Mouse (Mus musculus): Measurements from ENCODE around the gene Ndufa6. TPM values are rescaled to one million over a fixed set of nuclear protein-coding genes. Genes with fewer than 3 reads are reported as not detected.
"Not testable (repeated sequence)": the region's sequence is repeated elsewhere in the genome, so short reads cannot be mapped to it uniquely, and the experiment has no call there.

Ndufa6 gene
- total RNA-seq, 2 experiments from 2014 or later: 198 to 199 TPM

GRCm38 (mm10) chr15:82372991-82373390 lies 18.9 kb upstream of the Ndufa6 start:
- DNase-seq (ENCODE audit: low spot score in 2 of 2): no peak
- intact Hi-C loops (cut with DNase I): no loop called here

DNA sequence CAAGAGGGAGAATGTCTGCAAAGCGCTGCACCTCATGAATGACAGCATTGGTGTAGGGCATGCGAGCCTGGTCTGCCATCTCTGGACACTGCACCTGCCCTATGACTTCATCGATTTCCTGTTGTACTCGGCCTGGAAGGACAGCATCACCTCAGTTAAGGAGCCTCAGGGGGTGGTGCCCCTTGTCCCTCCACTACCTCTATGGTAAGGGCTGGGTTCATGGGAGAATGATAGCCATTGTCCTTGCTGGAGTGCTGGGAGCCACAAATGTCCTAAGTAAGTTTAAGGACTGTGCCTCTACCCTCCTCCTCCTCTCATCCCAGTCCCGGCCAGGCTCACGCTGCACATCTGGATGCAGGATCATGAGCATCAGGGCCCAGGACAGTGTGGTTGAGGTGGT lies 18.3 kb upstream of the Ndufa6 start:
- intact Hi-C loops (cut with DNase I): no loop called here
- no peak for DNase-seq (ENCODE audit: low spot score in 2 of 2)

DNA sequence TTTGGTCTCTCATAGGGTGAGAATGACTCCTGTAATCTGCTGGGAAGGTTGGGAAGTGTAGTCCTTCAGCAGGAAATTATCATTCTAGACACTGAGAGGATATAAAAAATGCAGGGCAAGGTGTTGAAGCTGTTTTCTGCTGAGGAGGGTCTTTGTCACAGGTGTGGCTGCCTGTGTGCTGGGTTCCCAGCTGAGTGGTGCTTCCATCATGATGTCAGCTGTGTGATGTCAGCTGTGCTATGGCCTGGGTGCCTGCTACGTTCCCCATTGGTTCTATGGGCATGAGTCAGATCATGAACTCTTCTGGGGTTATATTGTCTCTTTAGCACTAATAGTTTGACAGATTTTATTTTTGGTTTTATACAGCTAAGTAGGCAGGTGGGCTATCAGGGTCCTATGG lies 14.7 kb upstream of the Ndufa6 start:
- intact Hi-C loops (cut with DNase I): no loop called here
- DNase-seq (ENCODE audit: low spot score in 2 of 2): no peak

GRCm38 (mm10) chr15:82368146-82368545 lies 14.0 kb upstream of the Ndufa6 start:
- intact Hi-C loops (cut with DNase I): no loop called here
- DNase-seq (ENCODE audit: low spot score in 2 of 2): no peak

GRCm38 (mm10) chr15:82364561-82364960 lies 10.4 kb upstream of the Ndufa6 start:
- intact Hi-C loops (cut with DNase I): not testable (repeated sequence)

GRCm38 (mm10) chr15:82363801-82364200 lies 9.7 kb upstream of the Ndufa6 start:
- intact Hi-C loops (cut with DNase I); DNase-seq (ENCODE audit: low spot score in 2 of 2): not testable (repeated sequence)

More at GRCm38 (mm10) chr15:82364561-82364960, 10.4 kb upstream of the Ndufa6 start:
- not testable (repeated sequence) for DNase-seq (ENCODE audit: low spot score in 2 of 2)

DNA sequence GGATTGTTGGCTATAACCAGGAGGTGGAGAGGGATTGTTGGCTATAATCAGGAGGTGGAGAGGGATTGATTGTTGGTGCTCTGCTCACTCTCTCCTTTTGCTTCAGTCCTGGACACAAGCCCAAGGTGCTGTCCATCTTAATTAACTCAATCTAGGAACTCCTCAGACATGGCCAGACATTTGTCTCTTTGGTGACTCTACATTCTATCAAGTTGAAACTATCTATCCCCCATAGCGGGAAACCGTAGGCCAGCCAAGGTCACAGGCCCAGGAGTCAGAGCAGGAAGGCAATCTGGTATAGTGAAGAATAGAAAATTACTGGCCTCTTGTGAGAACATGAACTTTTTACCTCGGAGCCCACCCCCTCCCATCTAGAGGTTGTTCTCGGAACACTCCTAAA lies 8.1 kb upstream of the Ndufa6 start:
- intact Hi-C loops (cut with DNase I): no loop called here

GRCm38 (mm10) chr15:82361459-82362018 lies 7.4 kb upstream of the Ndufa6 start:
- intact Hi-C loops (cut with DNase I): no loop called here

More for the DNA sequence above, 8.1 kb upstream of the Ndufa6 start:
- DNase-seq (ENCODE audit: low spot score in 2 of 2): no peak

DNA sequence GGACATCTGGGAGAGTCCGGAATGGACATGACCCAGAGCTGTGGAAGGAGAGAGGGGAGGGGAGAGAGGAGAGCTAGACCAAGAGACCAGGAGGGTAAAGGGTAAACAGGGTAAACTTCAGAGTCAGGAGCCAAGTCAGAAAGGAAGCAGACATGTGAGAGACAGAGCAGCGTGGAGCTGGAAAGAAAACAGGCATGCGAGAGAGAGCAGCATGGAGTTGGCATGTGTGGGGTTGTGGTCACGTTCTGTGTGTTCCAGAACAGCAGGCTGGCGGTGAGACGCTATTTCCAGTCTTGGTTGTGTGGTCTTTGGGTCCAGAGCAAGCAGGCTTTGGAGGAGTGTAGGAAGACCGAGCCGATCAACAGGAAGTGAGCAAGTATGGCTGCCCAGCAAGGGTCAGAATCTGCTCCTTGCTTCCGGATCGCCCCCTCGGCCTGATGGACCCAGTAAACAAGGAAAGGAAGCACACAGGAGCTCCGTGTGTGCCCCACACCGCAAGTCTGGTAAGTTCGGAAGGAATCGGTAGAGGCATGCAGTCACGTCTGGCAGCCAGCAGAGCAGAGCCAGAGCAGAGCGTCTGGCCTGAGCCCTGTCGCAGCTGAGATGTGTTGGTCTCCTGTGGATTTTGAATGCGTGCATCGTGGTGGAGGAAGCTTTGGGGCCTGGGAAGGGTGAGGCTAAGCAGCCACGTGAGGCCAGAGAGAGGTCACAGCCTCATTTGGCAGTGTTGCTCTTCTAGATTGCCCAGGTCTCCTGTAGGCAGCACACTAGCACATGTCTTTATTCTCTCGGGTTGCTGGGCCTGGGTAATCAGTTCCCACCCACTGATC lies 4.5 kb upstream of the Ndufa6 start:
- DNase-seq (ENCODE audit: low spot score in 2 of 2): no peak
- intact Hi-C loops (cut with DNase I): no loop called here

More at GRCm38 (mm10) chr15:82361459-82362018, 7.4 kb upstream of the Ndufa6 start:
- DNase-seq (ENCODE audit: low spot score in 2 of 2): no peak

DNA sequence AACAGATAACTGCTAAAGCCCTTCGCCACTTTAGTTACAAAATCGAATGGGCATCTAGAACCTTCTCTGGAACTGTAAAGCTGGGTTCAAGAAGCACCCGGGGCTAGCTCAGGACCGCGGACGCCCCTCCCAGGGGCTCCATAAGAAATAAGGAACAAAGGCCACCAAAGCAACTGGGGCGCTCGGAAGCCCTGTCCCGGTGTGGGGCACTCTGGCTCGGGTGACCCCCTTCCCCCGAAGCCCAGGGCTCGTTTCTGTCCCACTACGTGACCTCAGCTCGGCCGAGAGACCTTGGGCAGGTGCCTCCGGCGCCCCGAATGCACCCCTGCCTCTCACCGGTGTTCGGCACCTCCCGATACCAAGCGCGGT lies 393 bp downstream of the Ndufa6 start:
- intact Hi-C loops (cut with DNase I): loop anchor here (1.0 kb wide), 1 partner anchor 64 kb away; no protein-coding TSS in a partner anchor
- DNase-seq (ENCODE audit: low spot score in 2 of 2): no peak

DNA sequence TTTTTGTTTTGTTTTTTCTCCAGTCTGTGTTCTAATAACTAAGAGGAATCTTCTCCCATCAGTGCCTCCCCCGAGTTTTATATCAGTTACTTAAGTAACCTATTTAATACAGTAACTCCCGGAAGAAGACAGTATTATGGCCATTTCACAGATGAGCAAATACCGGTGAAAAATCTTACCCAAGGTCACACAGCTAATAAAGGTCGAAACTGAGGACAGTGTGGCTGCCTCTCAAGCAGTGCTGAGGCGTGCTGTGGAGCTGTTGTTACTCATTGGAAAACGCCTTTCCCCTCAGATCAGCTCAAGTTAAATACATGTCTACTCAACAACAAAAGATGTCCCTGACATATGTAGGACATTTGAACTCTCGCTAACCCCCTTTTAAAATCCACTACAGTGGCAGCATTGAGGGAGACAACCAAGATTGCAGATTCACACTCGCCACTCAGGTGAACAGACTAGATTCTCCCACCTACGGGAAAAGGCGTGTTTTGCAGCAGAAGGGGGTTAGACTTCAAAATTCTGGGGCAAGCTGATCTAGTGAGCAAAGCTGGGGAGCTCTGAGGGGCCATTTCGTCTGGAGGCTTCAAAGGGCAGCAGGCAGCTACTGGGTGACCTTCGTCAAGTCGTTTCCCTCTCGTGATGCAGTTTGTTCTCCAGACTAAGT lies 911 bp downstream of the Ndufa6 start:
- intact Hi-C loops (cut with DNase I): no loop called here

DNA sequence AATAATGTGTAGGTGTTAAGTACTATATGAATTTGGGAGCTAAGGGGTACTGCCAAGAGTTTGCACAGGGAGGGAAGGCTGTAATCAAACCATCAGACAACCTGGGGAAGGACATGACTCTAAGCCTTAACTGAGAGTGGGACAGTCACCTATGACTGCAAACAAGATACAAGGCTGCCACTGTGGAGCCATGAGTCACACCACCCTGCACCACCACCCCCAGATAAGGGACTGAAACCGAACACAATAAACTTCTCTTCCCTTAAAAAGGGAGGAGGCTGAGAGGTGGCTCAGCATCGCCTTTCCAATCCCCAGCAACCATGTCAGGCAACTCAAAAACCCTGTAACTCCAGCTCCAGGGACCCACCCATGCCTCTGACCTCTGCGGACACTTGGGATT lies 2.6 kb downstream of the Ndufa6 start:
- intact Hi-C loops (cut with DNase I): no loop called here
- DNase-seq (ENCODE audit: low spot score in 2 of 2): no peak

More for the DNA sequence above, 911 bp downstream of the Ndufa6 start:
- DNase-seq (ENCODE audit: low spot score in 2 of 2): no peak

- no peak for DNase-seq (ENCODE audit: low spot score in 2 of 2)
- intact Hi-C loops (cut with DNase I): no loop called here
Observed at GRCm38 (mm10) chr15:82350349-82350748, 3.8 kb downstream of the Ndufa6 start.

- DNase-seq (ENCODE audit: low spot score in 2 of 2): no peak
- intact Hi-C loops (cut with DNase I): no loop called here
Observed at GRCm38 (mm10) chr15:82348999-82349341, 5.2 kb downstream of the Ndufa6 start.

DNA sequence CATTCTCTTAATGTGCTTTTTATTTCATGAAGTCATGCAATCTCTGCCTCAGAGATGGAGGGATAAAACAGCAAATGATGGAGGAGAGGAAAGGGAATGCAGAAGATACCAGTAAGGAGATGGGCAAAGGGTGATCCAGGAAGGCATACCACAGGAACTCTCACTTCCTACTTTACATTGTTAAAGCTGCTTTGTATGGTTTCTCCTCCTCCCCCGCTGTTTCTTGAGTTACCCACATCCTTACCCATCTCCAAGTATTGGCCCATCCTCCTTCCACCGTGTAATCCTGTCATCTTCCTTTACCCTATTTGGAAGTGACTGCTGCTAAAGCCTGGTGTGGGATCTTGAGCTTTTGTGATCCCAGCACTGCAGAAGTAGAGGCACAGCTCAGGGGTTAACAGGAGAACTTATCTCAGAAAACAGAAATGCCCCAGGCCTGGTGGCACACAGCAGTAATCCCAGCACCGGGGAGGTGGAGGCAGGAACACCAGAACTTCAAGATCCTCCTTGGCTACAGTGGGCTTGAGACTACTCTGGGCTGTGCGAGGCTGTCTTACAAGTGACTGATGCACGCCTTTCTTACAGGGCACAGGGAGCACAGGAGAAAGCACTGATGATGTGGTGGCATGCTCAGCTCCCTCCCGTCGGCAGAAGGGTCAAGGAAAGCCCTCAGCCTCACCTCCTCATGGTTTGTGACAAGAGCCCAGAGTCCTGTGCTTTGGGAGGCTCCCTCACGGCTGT lies 5.7 kb downstream of the Ndufa6 start:
- DNase-seq (ENCODE audit: low spot score in 2 of 2): no peak
- intact Hi-C loops (cut with DNase I): no loop called here

DNA sequence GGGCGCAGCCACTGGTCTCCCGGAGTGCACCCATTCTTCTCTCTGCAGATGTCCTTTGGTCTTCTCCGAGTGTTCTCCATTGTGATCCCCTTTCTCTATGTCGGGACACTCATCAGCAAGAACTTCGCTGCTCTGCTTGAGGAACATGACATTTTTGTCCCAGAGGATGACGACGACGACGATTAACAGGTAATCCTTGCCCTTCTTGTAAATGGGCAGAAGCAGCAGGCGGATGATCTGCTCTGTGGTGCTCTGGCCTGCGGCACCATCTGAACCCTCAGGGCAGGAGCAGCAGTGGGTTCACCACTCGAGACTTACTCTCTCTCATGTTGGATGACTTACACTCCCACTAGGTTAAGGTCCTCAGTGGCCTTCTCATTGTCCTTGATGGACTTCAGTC lies 6.3 kb downstream of the Ndufa6 start:
- intact Hi-C loops (cut with DNase I): no loop called here
- no peak for DNase-seq (ENCODE audit: low spot score in 2 of 2)

- intact Hi-C loops (cut with DNase I): no loop called here
- DNase-seq (ENCODE audit: low spot score in 2 of 2): no peak
Observed at GRCm38 (mm10) chr15:82347303-82347676, 6.8 kb downstream of the Ndufa6 start.

DNA sequence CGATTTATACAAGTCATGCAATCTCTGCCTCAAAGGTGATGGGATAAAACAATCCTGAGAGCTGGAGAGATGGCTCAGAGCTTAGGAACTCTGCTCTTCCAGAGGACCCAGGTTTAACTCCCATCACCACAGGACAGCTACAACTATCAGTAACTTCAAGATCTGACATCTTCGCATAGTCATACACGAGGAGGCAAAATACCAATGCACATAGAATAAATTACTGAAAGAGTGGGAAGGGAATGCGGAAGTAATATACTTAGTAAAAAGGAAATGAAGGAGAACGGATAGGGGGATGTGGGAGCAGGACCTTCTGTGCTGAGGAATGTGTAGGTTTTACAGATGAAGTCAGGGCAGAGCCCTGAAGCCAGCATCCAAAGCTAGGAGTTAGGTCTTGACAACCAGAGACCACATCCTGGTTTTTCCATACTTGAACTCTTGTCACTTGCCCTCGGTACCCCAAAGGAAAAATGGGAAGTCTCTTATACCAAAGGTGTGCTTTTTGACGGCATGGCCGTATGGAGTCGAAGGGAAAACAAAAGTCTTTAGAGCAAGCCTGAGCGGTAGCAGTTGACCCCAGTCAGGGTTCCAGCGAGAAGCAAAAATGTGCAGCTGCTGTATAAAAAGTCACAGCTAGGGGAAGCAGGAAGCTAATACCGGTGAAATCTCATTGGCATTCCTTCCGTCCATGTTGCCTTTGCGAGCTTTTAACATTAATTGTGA lies 7.4 kb downstream of the Ndufa6 start:
- intact Hi-C loops (cut with DNase I): no loop called here

DNA sequence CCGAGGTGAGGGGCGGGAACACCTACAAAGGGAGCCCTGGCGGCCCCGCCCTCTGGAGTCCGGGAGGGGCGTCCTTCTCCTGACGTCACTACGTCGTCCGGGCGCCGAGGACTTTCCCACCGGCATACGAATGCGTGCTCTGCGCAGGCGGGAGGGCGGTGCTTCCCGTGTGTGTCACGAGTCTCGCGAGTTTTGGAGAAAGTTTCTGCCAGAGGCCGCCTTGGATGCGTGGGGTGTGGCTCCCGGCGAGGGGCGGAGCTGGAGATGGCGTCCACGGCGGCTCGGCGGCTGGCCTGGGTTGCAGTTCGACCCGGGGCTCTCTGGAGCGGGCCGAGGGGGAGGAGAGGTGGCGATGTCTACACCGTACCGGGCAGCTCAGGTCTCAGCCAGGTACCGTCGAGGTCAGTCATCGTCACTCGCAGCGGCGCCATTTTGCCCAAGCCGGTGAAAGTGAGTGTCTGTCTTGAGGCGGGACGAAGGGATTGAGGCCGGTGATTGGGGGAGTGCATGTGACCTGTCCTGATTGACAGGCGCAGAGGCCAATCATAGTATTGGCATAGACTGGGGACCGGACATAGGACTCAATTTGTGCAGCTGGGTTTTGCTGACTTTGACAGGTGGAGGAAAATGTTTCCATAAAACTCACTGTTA lies 8.2 kb downstream of the Ndufa6 start:
- DNase-seq (ENCODE audit: low spot score in 2 of 2): peak; percentile 98
- intact Hi-C loops (cut with DNase I): no loop called here

More for the DNA sequence above, 7.4 kb downstream of the Ndufa6 start:
- DNase-seq (ENCODE audit: low spot score in 2 of 2): no peak
